Mouse (Mus musculus): ENCODE results near the gene Tceal1. TPM values are rescaled to one million over a fixed set of nuclear protein-coding genes. Genes with fewer than 3 reads are reported as not detected.
"Not testable (repeated sequence)": the region's sequence is repeated elsewhere in the genome, so short reads cannot be mapped to it uniquely, and the experiment has no call there.

Gene Tceal1
- polyA plus RNA-seq, 1 experiment, result 1.6 TPM

GRCm38 (mm10) chrX:136693196-136693595 is 14.6 kb upstream of the Tceal1 start:
- no peaks in the 10 kb centered on the region for H3K4me1 ChIP-seq (ENCODE audit: control insufficient read depth, insufficient read depth, low read length)
- H3K27ac ChIP-seq (ENCODE audit: insufficient read depth, low read depth, low read length), result no peak overlapping the region
- H3K27me3 ChIP-seq (replicated peaks; ENCODE audit: control insufficient read depth, insufficient read depth, low read length), result no peaks in the 10 kb centered on the region
- no peaks in the 10 kb centered on the region for H3K36me3 ChIP-seq (ENCODE audit: control insufficient read depth, insufficient read depth, low read length)
- TF ChIP-seq CTCF (conservative IDR thresholded peaks at IDR 0.05; ENCODE audit: insufficient read depth, insufficient read length, low read depth, low read length) (no peak), POLR2A (IDR thresholded peaks at IDR 0.05; ENCODE audit: low read depth, low read length) (no peak)
- 87% methylated on average over 5 of the region's 5 CpGs for WGBS
- no peak for DNase-seq
- H3K4me3 ChIP-seq (ENCODE audit: insufficient read depth, low read depth, low read length), result no peak overlapping the region

DNA sequence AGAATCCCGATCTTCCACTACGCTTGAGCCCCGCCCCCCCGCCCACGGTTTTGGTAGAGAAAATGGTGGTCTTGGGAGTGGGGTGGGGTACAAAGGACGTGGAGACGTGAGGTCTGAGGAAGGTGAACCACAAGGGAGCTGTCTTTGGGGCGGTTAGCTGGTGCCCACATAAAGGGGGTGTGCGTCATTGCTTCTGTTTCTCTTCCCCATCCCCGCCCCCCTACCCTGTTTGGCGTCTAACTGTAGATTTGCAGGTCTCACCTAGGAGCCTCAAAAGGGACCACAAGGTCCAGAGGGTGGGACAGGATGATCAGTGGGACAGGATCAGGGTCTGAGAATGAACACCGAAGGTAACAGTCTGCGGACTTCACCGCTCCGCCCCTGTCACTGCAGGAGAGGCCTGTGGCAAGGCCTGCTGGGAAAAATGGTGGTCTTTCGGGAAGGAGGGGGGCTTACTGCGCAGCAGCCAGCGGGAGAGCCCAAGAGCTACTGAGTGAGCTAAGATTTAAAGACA is 443 bp downstream of the Tceal1 start:
- peak overlapping the region; percentile 3; the same call in 1 of the 2 replicates for H3K27ac ChIP-seq (ENCODE audit: insufficient read depth, low read depth, low read length)
- TF ChIP-seq CTCF (conservative IDR thresholded peaks at IDR 0.05; ENCODE audit: insufficient read depth, insufficient read length, low read depth, low read length) (no peak), POLR2A (IDR thresholded peaks at IDR 0.05; ENCODE audit: low read depth, low read length) (no peak)
- peaks cover 3% of the 10 kb centered on the region; the same call in 1 of the 2 replicates for H3K4me1 ChIP-seq (ENCODE audit: control insufficient read depth, insufficient read depth, low read length)
- peak overlapping the region; percentile 58 for H3K4me3 ChIP-seq (ENCODE audit: insufficient read depth, low read depth, low read length)
- no peaks in the 10 kb centered on the region for H3K27me3 ChIP-seq (replicated peaks; ENCODE audit: control insufficient read depth, insufficient read depth, low read length)
- WGBS, result under 1% methylated on average over 16 of the region's 18 CpGs
- no peaks in the 10 kb centered on the region for H3K36me3 ChIP-seq (ENCODE audit: control insufficient read depth, insufficient read depth, low read length)
- DNase-seq, result peak; percentile 14

GRCm38 (mm10) chrX:136708782-136709181 is 1.0 kb downstream of the Tceal1 start:
- H3K4me1 ChIP-seq (ENCODE audit: control insufficient read depth, insufficient read depth, low read length), result peaks cover 3% of the 10 kb centered on the region; the same call in 1 of the 2 replicates
- 16% methylated on average over 14 of the region's 14 CpGs for WGBS
- H3K27me3 ChIP-seq (replicated peaks; ENCODE audit: control insufficient read depth, insufficient read depth, low read length), result no peaks in the 10 kb centered on the region
- H3K36me3 ChIP-seq (ENCODE audit: control insufficient read depth, insufficient read depth, low read length), result no peaks in the 10 kb centered on the region
- no peak for DNase-seq
- peak overlapping the region; percentile 58 for H3K4me3 ChIP-seq (ENCODE audit: insufficient read depth, low read depth, low read length)
- TF ChIP-seq CTCF (conservative IDR thresholded peaks at IDR 0.05; ENCODE audit: insufficient read depth, insufficient read length, low read depth, low read length) (no peak), POLR2A (IDR thresholded peaks at IDR 0.05; ENCODE audit: low read depth, low read length) (no peak)
- no peak overlapping the region for H3K27ac ChIP-seq (ENCODE audit: insufficient read depth, low read depth, low read length)

- WGBS, result 47% methylated on average over 3 of the region's 3 CpGs
- H3K4me1 ChIP-seq (ENCODE audit: control insufficient read depth, insufficient read depth, low read length); DNase-seq; H3K4me3 ChIP-seq (ENCODE audit: insufficient read depth, low read depth, low read length); H3K27me3 ChIP-seq (replicated peaks; ENCODE audit: control insufficient read depth, insufficient read depth, low read length); H3K36me3 ChIP-seq (ENCODE audit: control insufficient read depth, insufficient read depth, low read length); H3K27ac ChIP-seq (ENCODE audit: insufficient read depth, low read depth, low read length): not testable (repeated sequence)
Observed at GRCm38 (mm10) chrX:136714742-136715474, 7.1 kb downstream of the Tceal1 start.

DNA sequence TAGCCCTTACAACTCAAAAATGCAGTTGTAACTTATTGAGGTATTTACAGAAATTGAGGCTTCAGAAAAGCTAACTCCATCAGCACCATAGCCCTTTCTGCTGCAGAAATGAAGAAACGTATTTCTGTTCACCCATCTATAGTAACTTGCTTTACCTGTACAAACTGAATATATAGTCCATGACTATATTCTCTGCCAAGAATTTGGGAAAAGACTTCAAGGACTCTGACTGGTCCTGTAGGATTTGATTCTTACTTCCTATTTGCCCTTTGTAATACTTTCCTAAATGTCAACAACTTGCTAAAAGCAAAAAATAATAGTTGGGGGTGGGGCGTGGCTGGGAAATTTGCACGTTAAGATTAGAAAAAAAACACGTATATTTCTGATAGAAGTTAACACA is 24.2 kb downstream of the Tceal1 start:
- Histone ChIP-seq H3K36me3 (ENCODE audit: control insufficient read depth, insufficient read depth, low read length) (no peaks in the 10 kb centered on the region; the same call in 1 of the 2 replicates), H3K27ac (ENCODE audit: insufficient read depth, low read depth, low read length) (no peak overlapping the region), H3K27me3 (replicated peaks; ENCODE audit: control insufficient read depth, insufficient read depth, low read length) (no peaks in the 10 kb centered on the region), H3K4me1 (ENCODE audit: control insufficient read depth, insufficient read depth, low read length) (no peaks in the 10 kb centered on the region), H3K4me3 (ENCODE audit: insufficient read depth, low read depth, low read length) (no peak overlapping the region)
- 77% methylated on average over 4 of the region's 4 CpGs for WGBS
- DNase-seq, result no peak
- no peak for TF ChIP-seq CTCF (conservative IDR thresholded peaks at IDR 0.05; ENCODE audit: insufficient read depth, insufficient read length, low read depth, low read length)
- TF ChIP-seq POLR2A (IDR thresholded peaks at IDR 0.05; ENCODE audit: low read depth, low read length), result no peak

- DNase-seq, result no peak
Observed at GRCm38 (mm10) chrX:136740087-136740790, 32.5 kb downstream of the Tceal1 start.

More at GRCm38 (mm10) chrX:136740087-136740790, 32.5 kb downstream of the Tceal1 start:
- H3K4me3 ChIP-seq (ENCODE audit: insufficient read depth, low read depth, low read length), result peak overlapping the region; percentile 74; the same call in 1 of the 2 replicates
- WGBS, result under 1% methylated on average over 15 of the region's 15 CpGs
- H3K36me3 ChIP-seq (ENCODE audit: control insufficient read depth, insufficient read depth, low read length), result no peaks in the 10 kb centered on the region
- no peaks in the 10 kb centered on the region for H3K4me1 ChIP-seq (ENCODE audit: control insufficient read depth, insufficient read depth, low read length)
- no peaks in the 10 kb centered on the region for H3K27me3 ChIP-seq (replicated peaks; ENCODE audit: control insufficient read depth, insufficient read depth, low read length)
- TF ChIP-seq POLR2A (IDR thresholded peaks at IDR 0.05; ENCODE audit: low read depth, low read length) (no peak), CTCF (conservative IDR thresholded peaks at IDR 0.05; ENCODE audit: insufficient read depth, insufficient read length, low read depth, low read length) (no peak)
- H3K27ac ChIP-seq (ENCODE audit: insufficient read depth, low read depth, low read length), result no peak overlapping the region
